Mouse (Mus musculus): ENCODE data around the gene Prep. TPM values are rescaled to one million over a fixed set of nuclear protein-coding genes. Genes with fewer than 3 reads are reported as not detected.
"Not testable (repeated sequence)": the region's sequence is repeated elsewhere in the genome, so short reads cannot be mapped to it uniquely, and the experiment has no call there.

Gene Prep
- total RNA-seq, 4 experiments from 2014 or later = 11.9 to 14.3 (median 13.3) TPM

- DNase-seq (ENCODE audit: low spot score) = no peak
These were observed 9.6 kb downstream of the Prep start for GRCm38 (mm10) chr10:45076585-45076984.

- no peak for DNase-seq (ENCODE audit: low spot score)
These were observed 10.3 kb downstream of the Prep start for GRCm38 (mm10) chr10:45077353-45077752.

- no peak for DNase-seq (ENCODE audit: low spot score)
These were observed 12.8 kb downstream of the Prep start for GRCm38 (mm10) chr10:45079756-45080155.

- DNase-seq (ENCODE audit: low spot score) = no peak
These were observed 13.5 kb downstream of the Prep start for GRCm38 (mm10) chr10:45080490-45080889.

- no peak for DNase-seq (ENCODE audit: low spot score)
These were observed 15.7 kb downstream of the Prep start for GRCm38 (mm10) chr10:45082730-45083129.

GRCm38 (mm10) chr10:45084002-45084401 lies 17.0 kb downstream of the Prep start:
- DNase-seq (ENCODE audit: low spot score) = not testable (repeated sequence)

- no peak for DNase-seq (ENCODE audit: low spot score)
These were observed 17.5 kb downstream of the Prep start for GRCm38 (mm10) chr10:45084471-45084870.

- DNase-seq (ENCODE audit: low spot score) = no peak
These were observed 18.3 kb downstream of the Prep start for GRCm38 (mm10) chr10:45085315-45085714.

- no peak for DNase-seq (ENCODE audit: low spot score)
These were observed 19.6 kb downstream of the Prep start for GRCm38 (mm10) chr10:45086637-45087036.

GRCm38 (mm10) chr10:45091462-45092079 lies 24.6 kb downstream of the Prep start:
- DNase-seq (ENCODE audit: low spot score) = no peak

GRCm38 (mm10) chr10:45092080-45093056 lies 25.4 kb downstream of the Prep start:
- no peak for DNase-seq (ENCODE audit: low spot score)

GRCm38 (mm10) chr10:45098751-45099150 lies 31.7 kb downstream of the Prep start:
- no peak for DNase-seq (ENCODE audit: low spot score)

GRCm38 (mm10) chr10:45100473-45100872 lies 33.5 kb downstream of the Prep start:
- no peak for DNase-seq (ENCODE audit: low spot score)

- no peak for DNase-seq (ENCODE audit: low spot score)
These were observed 36.2 kb downstream of the Prep start for GRCm38 (mm10) chr10:45103184-45103583.

GRCm38 (mm10) chr10:45104098-45104497 lies 37.1 kb downstream of the Prep start:
- peak; percentile 51 for DNase-seq (ENCODE audit: low spot score)

GRCm38 (mm10) chr10:45104535-45105079 lies 37.6 kb downstream of the Prep start:
- no peak for DNase-seq (ENCODE audit: low spot score)

GRCm38 (mm10) chr10:45106541-45106940 lies 39.5 kb downstream of the Prep start:
- DNase-seq (ENCODE audit: low spot score) = no peak

GRCm38 (mm10) chr10:45107313-45107712 lies 40.3 kb downstream of the Prep start:
- DNase-seq (ENCODE audit: low spot score) = no peak

GRCm38 (mm10) chr10:45109041-45109440 lies 42.0 kb downstream of the Prep start:
- DNase-seq (ENCODE audit: low spot score) = no peak

- peak; percentile 5 for DNase-seq (ENCODE audit: low spot score)
These were observed 43.0 kb downstream of the Prep start for GRCm38 (mm10) chr10:45109974-45110373.

- DNase-seq (ENCODE audit: low spot score) = no peak
These were observed 45.9 kb downstream of the Prep start for GRCm38 (mm10) chr10:45112927-45113326.

- no peak for DNase-seq (ENCODE audit: low spot score)
These were observed 47.5 kb downstream of the Prep start for GRCm38 (mm10) chr10:45114462-45114861.
